In the genomic region with DNA sequence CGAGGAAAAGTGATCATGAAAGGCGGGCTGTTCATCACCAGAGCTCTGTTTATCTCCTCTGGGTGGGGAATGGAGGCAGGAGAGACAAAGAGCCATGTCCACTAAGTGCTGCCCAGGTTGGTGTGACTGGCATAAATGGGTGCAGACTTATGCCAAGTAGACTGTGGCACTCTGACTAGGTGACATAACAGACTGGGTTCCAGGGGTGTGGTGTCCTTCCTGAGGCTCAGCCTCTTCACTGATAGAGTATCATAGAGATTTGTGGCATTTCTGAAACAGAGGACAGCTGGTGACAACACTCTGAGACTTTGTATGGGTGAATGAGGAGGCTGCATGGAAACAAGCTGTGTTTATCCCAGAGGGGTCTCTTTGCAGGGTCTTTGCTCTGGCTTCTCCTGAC, we compare ENCODE assay signal across 27 mouse cellular contexts.
A peak's percentile ranks its signal among the peaks of the same experiment; 100 is the strongest.
DNase-seq lines count a peak whose midpoint lies in the region; ATAC-seq and TF ChIP-seq lines count a peak whose summit lies in the region.
"Had no signal": no experiment of that assay in that cellular context is flagged by ENCODE, and none has a peak within 500 bp of the region (broad histone marks: within the 10 kb centered on the region; RNA-seq: fewer than 3 reads in every experiment).

No protein-coding gene starts in this region.

- no peaks in the 10 kb centered on the region for H3K27me3 ChIP-seq in liver, embryonic 11.5 days (replicated peaks; ENCODE audit: control insufficient read depth, insufficient read depth, low read length)
- no peaks in the 10 kb centered on the region for H3K27me3 ChIP-seq in limb, embryonic 12.5 days
- no peaks in the 10 kb centered on the region for H3K27me3 ChIP-seq in liver, embryonic 14.5 days (ENCODE audit: control insufficient read depth, insufficient read depth, low read length)
- H3K27me3 ChIP-seq: forebrain, embryonic 15.5 days; intestine, embryonic 15.5 days; midbrain, embryonic 12.5 days; neural tube, embryonic 13.5 days had no signal

- ATAC-seq in liver, embryonic 11.5 days (replicated peaks; ENCODE audit: low FRiP score), result peak; percentile 46
- no peak for ATAC-seq in limb, embryonic 12.5 days (ENCODE audit: insufficient number of reproducible peaks, insufficient read depth, low FRiP score, low TSS enrichment, low read depth)
- ATAC-seq in liver, embryonic 14.5 days (ENCODE audit: insufficient read depth), result peak; percentile 68; the same call in 1 of the 2 replicates
- ATAC-seq in megakaryocyte-erythroid progenitor cell, adult 5-6 weeks (replicated peaks; ENCODE audit: low FRiP score, low TSS enrichment, poor library complexity, severe bottlenecking), result peak; percentile 56
- ATAC-seq: forebrain, embryonic 15.5 days; hindbrain, embryonic 16.5 days; intestine, embryonic 15.5 days had no signal

- peak overlapping the region; percentile 67 for H3K27ac ChIP-seq in liver, embryonic 11.5 days (ENCODE audit: low read depth, low read length)
- peak overlapping the region; percentile 35 for H3K27ac ChIP-seq in limb, embryonic 12.5 days
- peak overlapping the region; percentile 32 for H3K27ac ChIP-seq in liver, embryonic 14.5 days
- H3K27ac ChIP-seq: forebrain, embryonic 15.5 days; hindbrain, embryonic 10.5 days; intestine, embryonic 15.5 days; macrophage; midbrain, embryonic 12.5 days; neural tube, embryonic 13.5 days had no signal

- TF ChIP-seq CTCF in liver, embryonic 14.5 days (IDR thresholded peaks at IDR 0.05; ENCODE audit: low read depth), result no peak

- H3K36me3 ChIP-seq in liver, embryonic 11.5 days (ENCODE audit: control insufficient read depth, insufficient read depth, low read length), result peaks cover 12% of the 10 kb centered on the region
- H3K36me3 ChIP-seq in limb, embryonic 12.5 days, result peaks cover 68% of the 10 kb centered on the region
- no peaks in the 10 kb centered on the region; the same call in 1 of the 2 replicates for H3K36me3 ChIP-seq in liver, embryonic 14.5 days (replicated peaks; ENCODE audit: control insufficient read depth, insufficient read depth, low read depth)

- 26% methylated on average over 2 of the region's 2 CpGs for WGBS in liver, embryonic 11.5 days
- 48% methylated on average over 2 of the region's 2 CpGs for WGBS in limb, embryonic 12.5 days
- 8% methylated on average over 2 of the region's 2 CpGs for WGBS in liver, embryonic 14.5 days (ENCODE audit: insufficient replicate concordance)

- H3K4me1 ChIP-seq in liver, embryonic 11.5 days (replicated peaks; ENCODE audit: control insufficient read depth, insufficient read depth, low read length), result peaks cover 39% of the 10 kb centered on the region
- H3K4me1 ChIP-seq in limb, embryonic 12.5 days (replicated peaks), result peaks cover 57% of the 10 kb centered on the region
- H3K4me1 ChIP-seq in liver, embryonic 14.5 days (replicated peaks; ENCODE audit: control insufficient read depth in 2 of 2, insufficient read depth in 2 of 2, low read length in 1 of 2), result peaks cover 15 to 38% of the 10 kb centered on the region in 2 experiments; a peak in 3 of 4 replicates
- H3K4me1 ChIP-seq: intestine, embryonic 15.5 days had no signal

- no peak overlapping the region for H3K4me3 ChIP-seq in liver, embryonic 11.5 days (ENCODE audit: low read depth, low read length)
- no peak overlapping the region for H3K4me3 ChIP-seq in limb, embryonic 12.5 days (replicated peaks)
- no peak overlapping the region for H3K4me3 ChIP-seq in liver, embryonic 14.5 days (ENCODE audit: insufficient read depth in 1 of 2, low read depth in 2 of 2, low read length in 2 of 2)
- H3K4me3 ChIP-seq: forebrain, embryonic 15.5 days; hindbrain, embryonic 10.5 days; intestine, embryonic 15.5 days; midbrain, embryonic 12.5 days; neural tube, embryonic 13.5 days had no signal

- no peaks in the 10 kb centered on the region for H3K9me3 ChIP-seq in liver, embryonic 11.5 days (ENCODE audit: control insufficient read depth, low read length)
- H3K9me3 ChIP-seq in limb, embryonic 12.5 days, result no peaks in the 10 kb centered on the region
- no peaks in the 10 kb centered on the region for H3K9me3 ChIP-seq in liver, embryonic 14.5 days (ENCODE audit: control insufficient read depth, low read length)
- H3K9me3 ChIP-seq: forebrain, embryonic 15.5 days; hindbrain, embryonic 10.5 days; intestine, embryonic 15.5 days; midbrain, embryonic 12.5 days; neural tube, embryonic 13.5 days had no signal

- H3K4me2 ChIP-seq in liver, embryonic 11.5 days, result peak overlapping the region; percentile 47
- no peak overlapping the region for H3K4me2 ChIP-seq in limb, embryonic 12.5 days
- H3K4me2 ChIP-seq in liver, embryonic 14.5 days (ENCODE audit: low read depth), result peak overlapping the region; percentile 42
- H3K4me2 ChIP-seq: forebrain, embryonic 15.5 days; intestine, embryonic 15.5 days; midbrain, embryonic 12.5 days; neural tube, embryonic 13.5 days had no signal

- H3K9ac ChIP-seq in liver, embryonic 11.5 days (ENCODE audit: low read depth, low read length), result no peak overlapping the region
- H3K9ac ChIP-seq in limb, embryonic 12.5 days (replicated peaks), result no peak overlapping the region
- H3K9ac ChIP-seq in liver, embryonic 14.5 days (replicated peaks), result no peak overlapping the region
- H3K9ac ChIP-seq: forebrain, embryonic 15.5 days; intestine, embryonic 15.5 days; midbrain, embryonic 12.5 days; neural tube, embryonic 13.5 days had no signal

- no peak for TF ChIP-seq EP300 in liver, embryonic 14.5 days (IDR thresholded peaks at IDR 0.05; ENCODE audit: low read depth)

- DNase-seq in liver, embryonic 11.5 days (ENCODE audit: low spot score), result no peak
- no peak for DNase-seq in liver
- DNase-seq in liver, embryonic 14.5 days (ENCODE audit: low read depth in 3 of 3, low spot score in 3 of 3), result no peak
- no peak for DNase-seq in left cerebral cortex, adult 18-20 months (ENCODE audit: low spot score in 2 of 2)
- no peak for DNase-seq in adrenal gland, adult 2 months
- DNase-seq: adrenal gland, postnatal 10 days; B cell, adult 2 months; cerebellum, adult 8-10 months; cerebellum, postnatal 25 days; gastrocnemius, postnatal 25 days; heart, adult 11 months; heart, postnatal 14 days; kidney, adult 2 months; kidney, postnatal 25 days; left cerebral cortex, postnatal 4 days; lung, adult 18-20 months; lung, postnatal 10 days; thymus, postnatal 4 days had no signal
